Mouse (Mus musculus): Measurements from ENCODE around the gene 6430531B16Rik. TPM values are rescaled to one million over a fixed set of nuclear protein-coding genes. Genes with fewer than 3 reads are reported as not detected.

The 6430531B16Rik gene
- not detected for total RNA-seq (2021)
- long read RNA-seq, experiment 1: 0 reads
- long read RNA-seq, experiment 2: 0 reads

DNA sequence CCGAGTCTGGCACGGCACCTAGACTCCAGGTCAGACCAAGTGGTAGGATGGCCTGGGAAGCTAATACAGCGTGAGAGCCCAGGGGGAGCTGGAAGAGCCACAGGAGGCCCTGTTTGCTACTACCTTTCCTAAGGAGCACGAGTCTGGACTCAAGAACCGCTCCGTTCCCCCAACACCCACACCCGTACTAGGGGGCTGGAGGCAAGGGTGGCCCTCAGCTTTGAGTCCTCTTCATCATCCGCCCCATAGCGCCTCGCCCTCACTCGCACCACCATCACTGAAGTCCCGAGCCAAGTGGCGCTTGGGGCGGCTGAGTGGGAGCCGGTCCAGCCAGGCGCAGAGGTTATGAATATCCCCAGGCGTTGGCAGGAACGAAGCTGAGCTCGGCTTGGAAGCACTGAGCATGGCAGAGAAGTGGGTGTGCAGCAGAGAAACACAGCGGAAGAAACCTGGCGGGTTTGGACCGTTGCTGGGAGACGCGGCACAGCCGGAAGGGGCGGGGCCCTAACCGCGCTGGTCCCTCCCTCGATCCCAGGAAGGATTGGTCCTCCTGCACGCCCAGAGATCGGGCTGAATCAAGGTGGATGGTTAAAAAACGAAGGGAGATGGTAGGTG, at the start of gene 6430531B16Rik:
Gene 6430531B16Rik, minus strand, starts transcription at position 478 of the 615 bp plus-strand sequence.
- TF ChIP-seq CTCF (IDR thresholded peaks at IDR 0.05): no peak
- Histone ChIP-seq H3K27ac (peak within 1 kb of the TSS; percentile 53), H3K4me3 (peak within 1 kb of the TSS; percentile 74)
- intact Hi-C loops (cut with DNase I): loop anchor here (10.0 kb wide), 1 partner anchor 166 kb away; no protein-coding TSS in a partner anchor
- peak; percentile 87 for DNase-seq

DNA sequence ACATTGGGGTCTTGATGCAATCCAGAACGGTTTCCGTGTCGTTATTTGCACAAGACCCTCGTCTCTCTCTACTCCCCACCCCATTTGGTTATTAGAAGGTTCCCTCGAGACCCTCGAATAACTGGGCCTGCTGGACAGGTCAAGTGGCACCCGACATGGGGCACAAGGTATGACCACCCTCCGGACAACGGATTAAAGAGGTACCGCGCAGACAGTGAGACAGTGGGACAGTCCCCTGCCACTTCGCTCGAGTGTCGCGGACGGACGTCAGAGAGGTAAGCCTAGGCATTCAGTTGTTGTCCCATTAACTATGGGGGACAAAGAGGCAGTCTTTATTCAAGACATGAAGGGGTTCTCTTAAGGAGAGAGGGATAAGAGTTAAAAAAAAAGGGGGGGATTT, 32.8 kb upstream of the 6430531B16Rik start:
- intact Hi-C loops (cut with DNase I): no loop called here
- Histone ChIP-seq H3K27ac (no peak overlapping the region), H3K4me3 (no peak overlapping the region)
- no peak for DNase-seq
- TF ChIP-seq CTCF (IDR thresholded peaks at IDR 0.05): no peak

DNA sequence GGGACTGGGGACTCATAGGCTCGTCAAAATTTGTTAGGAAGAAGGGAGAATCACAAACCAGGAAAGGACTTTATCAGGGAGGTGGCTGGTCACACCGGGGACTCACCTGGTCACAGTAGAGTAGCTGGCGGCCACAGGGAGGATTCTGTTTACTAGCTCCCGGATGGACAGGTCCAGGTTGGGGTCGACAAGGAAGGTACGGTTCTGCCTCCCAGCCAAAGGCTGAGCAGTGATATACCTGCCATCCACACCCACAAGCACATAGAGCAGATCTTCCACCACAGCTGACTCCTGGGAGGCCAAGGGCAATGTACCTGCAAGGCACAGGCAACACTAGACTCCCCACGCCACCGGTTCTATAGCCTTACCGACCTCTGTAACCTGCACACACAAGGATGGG, 29.2 kb upstream of the 6430531B16Rik start:
- Histone ChIP-seq H3K4me3 (no peak overlapping the region), H3K27ac (no peak overlapping the region)
- no peak for TF ChIP-seq CTCF (IDR thresholded peaks at IDR 0.05)
- intact Hi-C loops (cut with DNase I): no loop called here
- DNase-seq: no peak

DNA sequence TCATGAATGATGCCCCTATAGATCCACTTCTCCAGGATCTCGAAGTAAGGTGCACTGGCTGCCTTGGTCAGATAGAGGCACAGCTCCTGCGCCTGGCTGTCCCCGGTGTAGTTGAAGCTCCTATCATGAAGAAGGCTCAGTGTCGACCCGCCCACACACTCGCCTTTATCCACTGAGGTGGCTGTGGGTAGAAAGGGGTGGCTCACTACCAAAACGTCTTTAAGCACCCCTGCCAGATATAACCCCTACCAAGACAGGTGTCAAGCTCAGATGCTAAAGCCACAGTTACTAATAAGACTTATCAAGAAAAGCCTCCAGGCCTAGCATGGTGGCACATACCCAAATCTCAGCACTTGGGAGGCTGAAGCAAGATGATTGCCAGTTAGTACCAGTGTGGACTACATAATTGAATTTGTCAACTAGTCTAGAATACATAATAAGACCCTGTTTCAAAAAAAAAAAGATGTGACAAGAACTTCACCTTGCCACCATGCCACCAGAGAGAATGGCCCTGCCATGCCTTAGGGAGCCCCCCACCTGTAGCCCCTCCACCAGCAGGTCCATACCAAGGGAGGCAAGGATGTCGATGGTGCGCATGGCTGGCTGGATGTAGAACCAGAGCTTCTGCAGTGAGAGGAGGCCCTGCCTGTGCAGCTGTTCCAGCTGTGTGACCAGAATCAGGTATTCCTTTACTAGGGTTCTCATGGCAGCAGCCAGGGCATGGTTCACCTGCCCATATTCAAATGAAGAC, 28.5 kb upstream of the 6430531B16Rik start:
- DNase-seq: no peak

DNA sequence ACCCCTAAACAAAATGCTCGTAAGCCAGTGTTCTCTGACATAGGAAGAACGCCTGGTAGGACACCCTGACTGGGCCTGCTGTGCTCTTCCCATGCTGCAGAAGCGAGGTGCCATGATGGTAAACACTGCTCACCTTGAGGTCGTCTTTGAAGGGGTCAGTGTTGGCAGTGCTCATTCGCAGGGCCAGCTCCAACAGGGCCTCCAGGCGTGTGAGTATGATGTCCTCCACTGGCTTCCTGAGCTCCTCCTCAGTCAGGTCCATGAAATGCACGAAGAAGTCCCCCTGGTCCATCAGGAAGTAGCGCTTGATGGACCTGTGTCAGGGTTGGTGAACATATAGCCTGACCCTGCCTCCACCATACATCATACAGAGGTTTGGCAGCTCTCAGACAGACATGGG, 26.1 kb upstream of the 6430531B16Rik start:
- intact Hi-C loops (cut with DNase I): no loop called here
- TF ChIP-seq CTCF (IDR thresholded peaks at IDR 0.05): no peak
- H3K27ac ChIP-seq: no peak overlapping the region
- DNase-seq: no peak
- no peak overlapping the region for H3K4me3 ChIP-seq

More for the DNA sequence above, 28.5 kb upstream of the 6430531B16Rik start:
- TF ChIP-seq CTCF (IDR thresholded peaks at IDR 0.05): no peak
- intact Hi-C loops (cut with DNase I): no loop called here
- no peak overlapping the region for H3K4me3 ChIP-seq
- no peak overlapping the region for H3K27ac ChIP-seq

DNA sequence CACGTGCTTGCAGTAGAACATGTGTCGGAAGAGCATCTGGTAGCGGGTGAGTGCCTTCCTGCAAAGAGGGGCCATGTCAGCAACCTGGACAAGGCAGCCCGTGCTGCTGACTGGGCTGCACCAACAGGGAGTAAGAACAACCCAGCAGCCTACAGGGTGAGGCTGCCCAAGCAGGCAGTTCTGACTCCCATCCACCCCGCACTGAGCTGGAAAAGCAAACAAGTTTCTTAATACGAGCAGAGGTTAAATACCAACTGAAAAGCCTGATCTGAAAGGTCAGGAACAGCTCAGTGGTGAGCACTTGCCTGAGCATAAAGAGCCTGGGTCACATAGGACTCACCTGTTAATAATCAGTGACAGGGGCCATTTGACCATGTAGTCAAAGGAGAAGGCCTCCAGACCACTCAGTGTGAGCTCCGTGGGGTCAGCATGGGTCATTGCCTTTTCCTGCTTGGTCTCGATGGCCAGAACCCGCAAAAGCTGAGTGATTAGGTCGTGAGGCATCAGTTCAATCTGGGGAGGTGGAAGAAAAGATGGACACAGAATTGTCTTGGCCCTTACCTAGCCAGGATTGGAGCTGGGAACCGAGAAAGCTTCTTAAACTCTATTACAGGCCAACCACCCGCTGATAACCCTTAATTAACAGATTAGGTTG, 22.7 kb upstream of the 6430531B16Rik start:
- intact Hi-C loops (cut with DNase I): no loop called here
- DNase-seq: no peak
- Histone ChIP-seq H3K4me3 (no peak overlapping the region), H3K27ac (no peak overlapping the region)
- TF ChIP-seq CTCF (IDR thresholded peaks at IDR 0.05): no peak

DNA sequence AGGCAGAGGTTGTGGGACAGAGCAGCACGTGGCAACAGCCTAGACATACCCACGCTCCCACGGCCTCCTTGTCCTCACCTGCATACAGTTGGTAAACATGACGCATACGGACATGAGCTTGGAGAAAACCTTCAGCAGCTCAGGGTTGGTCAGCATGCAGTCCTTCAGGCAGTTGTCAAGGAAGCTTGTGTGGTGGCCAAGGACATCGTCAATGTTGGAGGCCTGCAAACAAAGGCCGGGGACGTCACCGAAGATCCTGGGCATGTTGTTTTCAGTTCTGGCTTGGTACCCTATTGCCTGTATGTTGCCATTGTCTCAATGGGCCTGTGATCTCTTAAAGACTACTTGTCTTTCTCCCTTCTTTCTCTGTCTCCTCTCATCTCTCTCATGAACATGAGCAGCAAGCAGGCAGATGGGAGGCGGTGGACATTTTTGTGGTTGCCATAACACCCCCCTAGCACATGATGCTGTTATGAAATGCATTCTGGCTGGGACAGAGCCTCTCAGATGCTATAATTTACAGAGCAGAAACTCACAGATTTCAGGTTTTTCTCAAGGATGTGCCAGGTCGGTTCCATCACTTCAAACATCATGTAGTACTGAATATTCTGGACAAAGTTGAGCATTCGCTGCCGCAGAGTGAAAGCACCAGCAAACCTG, 20.3 kb upstream of the 6430531B16Rik start:
- intact Hi-C loops (cut with DNase I): no loop called here

DNA sequence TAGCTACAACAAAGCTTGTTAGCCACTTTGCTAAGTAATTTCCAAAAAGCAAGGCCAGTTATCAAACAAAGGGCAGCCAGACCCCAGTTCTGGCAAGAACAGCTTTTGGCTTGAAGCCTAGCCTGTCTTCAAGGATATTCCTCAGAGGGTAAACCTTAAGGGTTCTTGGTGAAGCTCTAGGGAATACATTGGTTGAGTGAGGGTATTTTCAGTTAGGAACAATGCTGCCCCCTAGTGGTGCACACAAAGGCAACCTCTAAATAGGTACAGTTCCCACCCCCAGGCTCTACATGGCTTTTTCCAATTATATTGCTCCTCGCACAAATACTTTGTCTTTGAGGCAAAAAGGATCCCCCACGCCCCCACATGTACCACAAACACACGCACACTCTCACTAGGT, 16.1 kb upstream of the 6430531B16Rik start:
- peak; percentile 37 for DNase-seq
- TF ChIP-seq CTCF (IDR thresholded peaks at IDR 0.05): peak; percentile 84

More for the DNA sequence above, 20.3 kb upstream of the 6430531B16Rik start:
- no peak for DNase-seq
- no peak for TF ChIP-seq CTCF (IDR thresholded peaks at IDR 0.05)
- Histone ChIP-seq H3K4me3 (no peak overlapping the region), H3K27ac (no peak overlapping the region)

DNA sequence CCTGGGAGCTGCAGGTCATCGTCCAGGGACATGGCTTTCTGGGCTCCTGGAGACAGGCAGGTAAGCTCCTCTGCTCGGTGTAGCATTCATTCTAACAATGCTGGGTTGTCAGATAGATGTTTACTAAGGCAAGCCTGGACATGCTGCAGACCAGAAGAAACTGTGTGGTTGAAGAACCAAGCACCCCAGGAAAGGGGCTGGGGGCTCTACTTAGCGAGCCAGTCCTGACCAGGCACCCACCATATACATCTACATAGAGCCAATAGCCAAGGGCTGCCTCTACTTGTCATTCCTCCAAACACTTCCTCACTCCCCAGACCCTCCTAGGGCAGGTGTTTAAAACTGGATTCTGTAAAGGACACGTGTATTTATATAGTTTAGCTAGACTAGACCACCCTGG, 15.6 kb upstream of the 6430531B16Rik start:
- Histone ChIP-seq H3K4me3 (no peak overlapping the region), H3K27ac (no peak overlapping the region)
- no peak for TF ChIP-seq CTCF (IDR thresholded peaks at IDR 0.05)
- no peak for DNase-seq
- intact Hi-C loops (cut with DNase I): loop anchor here (1.0 kb wide), 1 partner anchor 25 kb away; no protein-coding TSS in a partner anchor

More for the DNA sequence above, 16.1 kb upstream of the 6430531B16Rik start:
- H3K27ac ChIP-seq: no peak overlapping the region
- H3K4me3 ChIP-seq: no peak overlapping the region
- intact Hi-C loops (cut with DNase I): loop anchor here (1.0 kb wide), 1 partner anchor 25 kb away; no protein-coding TSS in a partner anchor

DNA sequence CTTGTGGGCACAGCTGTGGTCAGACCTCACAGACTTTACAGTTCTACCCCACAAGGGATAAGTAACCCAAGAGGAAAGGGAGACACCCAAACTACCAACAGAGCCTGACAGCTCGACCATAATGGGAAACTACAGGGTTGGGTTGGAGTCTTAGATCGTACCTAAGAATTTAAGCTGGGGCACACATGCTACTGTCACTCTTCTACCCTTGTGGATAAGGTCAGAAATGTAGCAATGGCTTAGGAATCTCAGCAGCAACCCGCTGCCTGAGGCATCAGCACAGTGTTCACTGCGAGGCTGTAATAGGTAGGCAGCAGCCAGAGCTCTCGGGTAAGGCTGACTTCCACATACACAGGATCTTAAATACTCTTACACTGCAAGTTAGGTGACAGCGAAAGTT, 15.0 kb upstream of the 6430531B16Rik start:
- intact Hi-C loops (cut with DNase I): no loop called here
- no peak overlapping the region for H3K4me3 ChIP-seq
- TF ChIP-seq CTCF (IDR thresholded peaks at IDR 0.05): no peak

DNA sequence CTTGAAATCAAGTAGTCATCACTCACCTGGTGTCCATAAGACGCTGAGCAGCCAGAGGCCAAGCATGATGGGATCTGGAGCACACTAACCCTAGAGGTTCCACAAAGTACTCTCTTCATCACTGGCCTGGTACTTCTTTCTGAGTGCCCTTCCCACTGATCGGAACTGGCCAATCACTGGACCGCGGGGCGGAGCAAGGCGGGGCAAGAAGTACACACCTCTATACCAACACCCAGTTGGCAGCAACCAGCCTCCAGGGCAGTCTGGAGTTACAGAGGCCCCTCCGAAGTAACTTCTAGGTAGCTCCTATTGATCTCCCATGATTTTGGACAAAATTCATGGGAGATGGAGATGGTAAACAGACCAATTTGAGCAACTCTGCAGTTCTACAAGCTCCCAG, 13.9 kb upstream of the 6430531B16Rik start, which contains the start of gene Adam8:
Gene Adam8, minus strand, starts transcription at position 157 of the 400 bp plus-strand sequence.
- DNase-seq: peak; percentile 47
- no peak within 1 kb of the TSS for H3K4me3 ChIP-seq
- no peak for TF ChIP-seq CTCF (IDR thresholded peaks at IDR 0.05)
- H3K27ac ChIP-seq: no peak within 1 kb of the TSS
- intact Hi-C loops (cut with DNase I): no loop called here

More for the DNA sequence above, 15.0 kb upstream of the 6430531B16Rik start:
- no peak overlapping the region for H3K27ac ChIP-seq
- DNase-seq: no peak

DNA sequence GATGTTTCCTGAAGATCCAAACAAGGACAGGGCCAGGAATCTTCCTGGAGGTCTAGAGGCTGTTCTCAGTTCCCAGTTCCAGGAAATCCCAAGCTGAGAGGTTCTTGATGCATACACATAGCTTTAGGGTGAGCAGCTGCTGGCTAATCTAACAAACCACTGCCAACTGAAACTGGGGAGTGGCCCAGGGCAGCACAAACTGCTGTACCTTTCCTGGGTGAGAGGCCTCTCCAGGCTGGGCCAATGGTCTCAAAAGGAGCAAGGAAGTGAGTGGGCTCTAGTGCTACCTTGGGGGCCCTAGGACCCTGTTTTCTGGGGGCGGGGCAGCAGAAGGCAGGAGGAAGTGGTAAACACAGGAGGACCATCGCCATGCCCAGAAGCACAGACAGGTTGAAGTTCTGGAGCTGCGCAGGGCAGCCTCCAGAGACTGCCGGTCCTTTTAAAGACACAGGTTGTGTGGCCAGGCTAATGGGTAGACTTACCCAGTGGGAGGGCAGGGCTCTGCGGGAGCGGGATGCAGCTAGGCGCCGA, 12.4 kb upstream of the 6430531B16Rik start:
- no peak for DNase-seq
- intact Hi-C loops (cut with DNase I): no loop called here
- TF ChIP-seq CTCF (IDR thresholded peaks at IDR 0.05): no peak
- Histone ChIP-seq H3K27ac (no peak overlapping the region), H3K4me3 (no peak overlapping the region)

Measured in gastrocnemius, adult 2 months (tissue).